Mouse (Mus musculus): ENCODE measurements around the gene Tmem268. TPM values are rescaled to one million over a fixed set of nuclear protein-coding genes. Genes with fewer than 3 reads are reported as not detected.

Tmem268 gene
- polyA plus RNA-seq, 1 experiment from 2014 or later, result 6.0 TPM

- Histone ChIP-seq H3K27me3 (replicated peaks; ENCODE audit: control insufficient read depth, insufficient read depth, low read length) (no peaks in the 10 kb centered on the region), H3K4me3 (replicated peaks; ENCODE audit: low read length) (no peak overlapping the region), H3K4me2 (ENCODE audit: low read length) (no peak overlapping the region), H3K27ac (ENCODE audit: low read length) (no peak overlapping the region), H3K9me3 (ENCODE audit: control insufficient read depth, low read length) (no peaks in the 10 kb centered on the region), H3K36me3 (ENCODE audit: control insufficient read depth, insufficient read depth) (no peaks in the 10 kb centered on the region), H3K4me1 (replicated peaks; ENCODE audit: control insufficient read depth, insufficient read depth, low read length) (peaks cover 11% of the 10 kb centered on the region), H3K9ac (replicated peaks; ENCODE audit: low read depth, low read length) (no peak overlapping the region)
- ATAC-seq, result no peak
- 89% methylated on average over 7 of the region's 7 CpGs for WGBS
Measured at GRCm38 (mm10) chr4:63561861-63562675, 3.5 kb downstream of the Tmem268 start.

- no peak overlapping the region for H3K27ac ChIP-seq (ENCODE audit: low read length)
- WGBS, result 90% methylated on average over 4 of the region's 4 CpGs
- H3K4me3 ChIP-seq (replicated peaks; ENCODE audit: low read length), result no peak overlapping the region
- no peak overlapping the region for H3K4me2 ChIP-seq (ENCODE audit: low read length)
- H3K9ac ChIP-seq (replicated peaks; ENCODE audit: low read depth, low read length), result no peak overlapping the region
- no peaks in the 10 kb centered on the region for H3K27me3 ChIP-seq (replicated peaks; ENCODE audit: control insufficient read depth, insufficient read depth, low read length)
- H3K9me3 ChIP-seq (ENCODE audit: control insufficient read depth, low read length), result no peaks in the 10 kb centered on the region
- ATAC-seq, result no peak
- H3K36me3 ChIP-seq (ENCODE audit: control insufficient read depth, insufficient read depth), result no peaks in the 10 kb centered on the region
- H3K4me1 ChIP-seq (replicated peaks; ENCODE audit: control insufficient read depth, insufficient read depth, low read length), result peaks cover 7% of the 10 kb centered on the region
Measured at GRCm38 (mm10) chr4:63562742-63563141, 4.2 kb downstream of the Tmem268 start.

GRCm38 (mm10) chr4:63567712-63568390 lies 9.3 kb downstream of the Tmem268 start:
- no peak for ATAC-seq
- WGBS, result 93% methylated on average over 9 of the region's 10 CpGs

GRCm38 (mm10) chr4:63569322-63569721 lies 10.7 kb downstream of the Tmem268 start:
- peaks cover 7% of the 10 kb centered on the region for H3K4me1 ChIP-seq (replicated peaks; ENCODE audit: control insufficient read depth, insufficient read depth, low read length)
- H3K9me3 ChIP-seq (ENCODE audit: control insufficient read depth, low read length), result no peaks in the 10 kb centered on the region
- H3K27ac ChIP-seq (ENCODE audit: low read length), result no peak overlapping the region
- H3K36me3 ChIP-seq (ENCODE audit: control insufficient read depth, insufficient read depth), result no peaks in the 10 kb centered on the region
- H3K9ac ChIP-seq (replicated peaks; ENCODE audit: low read depth, low read length), result no peak overlapping the region
- 82% methylated on average over 8 of the region's 8 CpGs for WGBS
- H3K27me3 ChIP-seq (replicated peaks; ENCODE audit: control insufficient read depth, insufficient read depth, low read length), result no peaks in the 10 kb centered on the region
- ATAC-seq, result no peak
- H3K4me2 ChIP-seq (ENCODE audit: low read length), result no peak overlapping the region
- H3K4me3 ChIP-seq (replicated peaks; ENCODE audit: low read length), result no peak overlapping the region

More at GRCm38 (mm10) chr4:63567712-63568390, 9.3 kb downstream of the Tmem268 start:
- H3K4me1 ChIP-seq (replicated peaks; ENCODE audit: control insufficient read depth, insufficient read depth, low read length), result peaks cover 7% of the 10 kb centered on the region
- H3K9ac ChIP-seq (replicated peaks; ENCODE audit: low read depth, low read length), result no peak overlapping the region
- H3K9me3 ChIP-seq (ENCODE audit: control insufficient read depth, low read length), result no peaks in the 10 kb centered on the region
- H3K4me2 ChIP-seq (ENCODE audit: low read length), result no peak overlapping the region
- no peaks in the 10 kb centered on the region for H3K27me3 ChIP-seq (replicated peaks; ENCODE audit: control insufficient read depth, insufficient read depth, low read length)
- H3K36me3 ChIP-seq (ENCODE audit: control insufficient read depth, insufficient read depth), result no peaks in the 10 kb centered on the region
- no peak overlapping the region for H3K4me3 ChIP-seq (replicated peaks; ENCODE audit: low read length)
- no peak overlapping the region for H3K27ac ChIP-seq (ENCODE audit: low read length)

DNA sequence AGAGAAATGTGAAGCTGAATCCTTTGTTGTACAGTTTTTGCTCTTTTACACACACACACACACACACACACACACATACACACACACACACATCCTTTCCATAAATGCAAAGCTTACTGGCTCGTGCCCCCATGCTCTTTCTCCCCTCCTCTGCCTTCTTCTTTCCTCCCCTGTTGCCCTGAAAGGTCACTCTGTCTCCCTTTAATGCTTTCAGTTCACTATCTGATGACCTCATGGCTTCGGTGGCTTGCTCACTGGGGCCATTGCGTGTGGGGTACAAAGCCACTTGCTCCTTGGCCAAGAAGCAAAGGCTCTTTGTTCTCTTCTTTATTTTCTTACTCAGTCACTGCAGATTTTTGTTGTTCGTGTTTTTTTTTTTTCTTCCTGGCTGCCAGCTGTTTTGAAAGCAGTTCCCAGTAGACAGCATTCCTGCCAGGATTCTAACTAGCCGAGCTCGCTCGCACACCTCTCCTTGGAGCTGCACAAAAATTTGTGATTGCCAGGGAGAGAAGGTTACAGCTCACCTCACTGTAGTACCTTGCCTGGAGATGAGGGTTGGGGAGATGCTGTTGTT lies 11.7 kb downstream of the Tmem268 start:
- Histone ChIP-seq H3K4me1 (replicated peaks; ENCODE audit: control insufficient read depth, insufficient read depth, low read length) (peaks cover 7% of the 10 kb centered on the region), H3K4me3 (replicated peaks; ENCODE audit: low read length) (no peak overlapping the region), H3K36me3 (ENCODE audit: control insufficient read depth, insufficient read depth) (no peaks in the 10 kb centered on the region), H3K27me3 (replicated peaks; ENCODE audit: control insufficient read depth, insufficient read depth, low read length) (no peaks in the 10 kb centered on the region), H3K27ac (ENCODE audit: low read length) (no peak overlapping the region), H3K9me3 (ENCODE audit: control insufficient read depth, low read length) (no peaks in the 10 kb centered on the region), H3K9ac (replicated peaks; ENCODE audit: low read depth, low read length) (no peak overlapping the region), H3K4me2 (ENCODE audit: low read length) (no peak overlapping the region)
- 8% methylated on average over 7 of the region's 7 CpGs for WGBS
- no peak for ATAC-seq

- Histone ChIP-seq H3K4me1 (replicated peaks; ENCODE audit: control insufficient read depth, insufficient read depth, low read length) (peaks cover 7% of the 10 kb centered on the region), H3K4me3 (replicated peaks; ENCODE audit: low read length) (no peak overlapping the region), H3K9me3 (ENCODE audit: control insufficient read depth, low read length) (no peaks in the 10 kb centered on the region), H3K9ac (replicated peaks; ENCODE audit: low read depth, low read length) (no peak overlapping the region), H3K4me2 (ENCODE audit: low read length) (no peak overlapping the region), H3K27ac (ENCODE audit: low read length) (no peak overlapping the region), H3K36me3 (ENCODE audit: control insufficient read depth, insufficient read depth) (no peaks in the 10 kb centered on the region), H3K27me3 (replicated peaks; ENCODE audit: control insufficient read depth, insufficient read depth, low read length) (no peaks in the 10 kb centered on the region)
- 92% methylated on average over 5 of the region's 5 CpGs for WGBS
- ATAC-seq, result no peak
Measured at GRCm38 (mm10) chr4:63572621-63573020, 14.0 kb downstream of the Tmem268 start.

DNA sequence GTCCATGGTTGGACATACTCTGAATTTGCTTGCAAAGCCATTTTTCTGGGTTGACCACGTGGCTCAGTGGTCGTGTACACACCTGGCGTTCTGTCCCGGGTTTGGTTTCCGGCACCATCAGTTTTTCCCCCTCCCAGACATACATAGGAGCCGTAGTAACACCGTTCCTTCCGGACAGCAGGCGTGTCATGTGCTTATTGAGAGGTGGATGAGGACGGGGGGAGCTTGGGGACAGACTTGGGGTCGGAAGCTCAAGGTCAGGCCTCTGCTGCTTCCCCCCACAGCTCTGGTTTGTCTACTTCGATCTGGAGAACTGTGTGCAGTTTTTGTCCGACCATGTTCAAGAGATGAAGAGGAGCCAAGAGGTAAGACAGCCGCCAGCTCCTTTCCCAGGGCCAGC lies 21.1 kb downstream of the Tmem268 start:
- no peak overlapping the region for H3K27ac ChIP-seq (ENCODE audit: low read length)
- ATAC-seq, result no peak
- H3K4me1 ChIP-seq (replicated peaks; ENCODE audit: control insufficient read depth, insufficient read depth, low read length), result peaks cover 6% of the 10 kb centered on the region
- H3K9ac ChIP-seq (replicated peaks; ENCODE audit: low read depth, low read length), result no peak overlapping the region
- no peaks in the 10 kb centered on the region for H3K36me3 ChIP-seq (ENCODE audit: control insufficient read depth, insufficient read depth)
- no peaks in the 10 kb centered on the region for H3K27me3 ChIP-seq (replicated peaks; ENCODE audit: control insufficient read depth, insufficient read depth, low read length)
- 84% methylated on average over 14 of the region's 14 CpGs for WGBS
- no peak overlapping the region for H3K4me2 ChIP-seq (ENCODE audit: low read length)
- H3K9me3 ChIP-seq (ENCODE audit: control insufficient read depth, low read length), result no peaks in the 10 kb centered on the region
- no peak overlapping the region for H3K4me3 ChIP-seq (replicated peaks; ENCODE audit: low read length)

- Histone ChIP-seq H3K36me3 (ENCODE audit: control insufficient read depth, insufficient read depth) (no peaks in the 10 kb centered on the region), H3K27ac (ENCODE audit: low read length) (no peak overlapping the region), H3K9me3 (ENCODE audit: control insufficient read depth, low read length) (no peaks in the 10 kb centered on the region), H3K4me1 (replicated peaks; ENCODE audit: control insufficient read depth, insufficient read depth, low read length) (peaks cover 6% of the 10 kb centered on the region), H3K4me3 (replicated peaks; ENCODE audit: low read length) (no peak overlapping the region), H3K4me2 (ENCODE audit: low read length) (no peak overlapping the region), H3K27me3 (replicated peaks; ENCODE audit: control insufficient read depth, insufficient read depth, low read length) (no peaks in the 10 kb centered on the region), H3K9ac (replicated peaks; ENCODE audit: low read depth, low read length) (no peak overlapping the region)
- 18% methylated on average over 6 of the region's 6 CpGs for WGBS
- peak; percentile 72 for ATAC-seq
Measured at GRCm38 (mm10) chr4:63580078-63580477, 21.5 kb downstream of the Tmem268 start.

DNA sequence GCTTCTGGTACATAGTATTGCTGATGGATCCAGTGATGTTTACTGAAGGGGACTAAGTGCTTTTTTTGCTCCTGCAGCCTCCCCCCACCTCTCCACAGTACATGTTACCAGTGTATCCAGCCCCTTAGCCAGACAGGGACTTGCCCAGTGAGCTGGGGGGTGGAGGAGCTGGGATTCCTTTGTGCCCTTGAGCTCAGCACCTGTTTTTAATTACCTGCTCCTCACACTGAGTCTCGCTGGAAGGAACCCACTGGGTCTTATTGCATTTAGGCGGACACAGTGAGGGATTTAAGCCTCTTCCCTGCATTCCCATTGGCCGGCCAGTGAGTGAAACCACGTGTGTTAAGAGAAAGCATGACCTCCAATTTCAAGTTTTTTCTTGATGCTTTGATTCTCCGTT lies 24.0 kb downstream of the Tmem268 start:
- 66% methylated on average over 5 of the region's 5 CpGs for WGBS
- peaks cover 6% of the 10 kb centered on the region for H3K4me1 ChIP-seq (replicated peaks; ENCODE audit: control insufficient read depth, insufficient read depth, low read length)
- H3K4me2 ChIP-seq (ENCODE audit: low read length), result no peak overlapping the region
- no peak for ATAC-seq
- H3K36me3 ChIP-seq (ENCODE audit: control insufficient read depth, insufficient read depth), result no peaks in the 10 kb centered on the region
- H3K9me3 ChIP-seq (ENCODE audit: control insufficient read depth, low read length), result no peaks in the 10 kb centered on the region
- no peak overlapping the region for H3K27ac ChIP-seq (ENCODE audit: low read length)
- no peaks in the 10 kb centered on the region for H3K27me3 ChIP-seq (replicated peaks; ENCODE audit: control insufficient read depth, insufficient read depth, low read length)
- H3K9ac ChIP-seq (replicated peaks; ENCODE audit: low read depth, low read length), result no peak overlapping the region
- no peak overlapping the region for H3K4me3 ChIP-seq (replicated peaks; ENCODE audit: low read length)
